13 mouse cellular contexts compared by ENCODE assay signal in genomic region chr3:79887966-79888365, GRCm38 (mm10). TPM values are rescaled to one million over a fixed set of nuclear protein-coding genes. Genes with fewer than 3 reads are reported as not detected.
DNase-seq lines count a peak whose midpoint lies in the region; ATAC-seq and TF ChIP-seq lines count a peak whose summit lies in the region.
"Had no signal": no experiment of that assay in that cellular context is flagged by ENCODE, and none has a peak within 500 bp of the region (broad histone marks: within the 10 kb centered on the region; RNA-seq: fewer than 3 reads in every experiment).

No protein-coding gene starts in this region.

- intact Hi-C loops in left cerebral cortex, adult 2 months (cut with DNase I), result loop anchor here (5.0 kb wide), 1 partner anchor 644 kb away; no protein-coding TSS in a partner anchor

- no peaks in the 10 kb centered on the region for H3K36me3 ChIP-seq in hindbrain, embryonic 15.5 days
- H3K36me3 ChIP-seq in hindbrain, embryonic 12.5 days, result no peaks in the 10 kb centered on the region
- no peaks in the 10 kb centered on the region for H3K36me3 ChIP-seq in megakaryocyte, embryonic 14.5 days (replicated peaks; ENCODE audit: low read length)
- H3K36me3 ChIP-seq in heart, embryonic 15.5 days, result 0 out of 2 replicates have a peak, but pooled peaks cover 3% of the 10 kb centered on the region
- no peaks in the 10 kb centered on the region for H3K36me3 ChIP-seq in forebrain, postnatal 0 days (ENCODE audit: insufficient read depth)

- no peak overlapping the region for H3K4me2 ChIP-seq in hindbrain, embryonic 15.5 days
- no peak overlapping the region for H3K4me2 ChIP-seq in hindbrain, embryonic 12.5 days (replicated peaks)
- H3K4me2 ChIP-seq in heart, embryonic 15.5 days, result peak overlapping the region; percentile 75
- no peak overlapping the region for H3K4me2 ChIP-seq in forebrain, postnatal 0 days (ENCODE audit: low read depth)

- H3K9me3 ChIP-seq in hindbrain, embryonic 15.5 days, result no peaks in the 10 kb centered on the region
- H3K9me3 ChIP-seq in hindbrain, embryonic 12.5 days (replicated peaks), result no peaks in the 10 kb centered on the region
- no peaks in the 10 kb centered on the region for H3K9me3 ChIP-seq in megakaryocyte, embryonic 14.5 days
- H3K9me3 ChIP-seq in heart, embryonic 15.5 days (replicated peaks), result no peaks in the 10 kb centered on the region
- no peaks in the 10 kb centered on the region for H3K9me3 ChIP-seq in forebrain, postnatal 0 days (ENCODE audit: low read length)

- TF ChIP-seq CTCF in forebrain, postnatal 0 days (IDR thresholded peaks at IDR 0.05; ENCODE audit: low read depth), result no peak
- TF ChIP-seq CTCF in left cerebral cortex, adult 2 months (IDR thresholded peaks at IDR 0.05), result no peak

- H3K9ac ChIP-seq in hindbrain, embryonic 15.5 days, result no peak overlapping the region
- H3K9ac ChIP-seq in hindbrain, embryonic 12.5 days, result no peak overlapping the region
- H3K9ac ChIP-seq in heart, embryonic 15.5 days, result peak overlapping the region; percentile 64
- H3K9ac ChIP-seq in forebrain, postnatal 0 days, result no peak overlapping the region
- H3K9ac ChIP-seq: liver, postnatal 0 days had no signal

- no peak overlapping the region for H3K4me3 ChIP-seq in hindbrain, embryonic 15.5 days
- H3K4me3 ChIP-seq in hindbrain, embryonic 12.5 days, result no peak overlapping the region
- peak overlapping the region; percentile 6 for H3K4me3 ChIP-seq in megakaryocyte, embryonic 14.5 days (replicated peaks)
- H3K4me3 ChIP-seq in heart, embryonic 15.5 days, result peak overlapping the region; percentile 59
- no peak overlapping the region for H3K4me3 ChIP-seq in forebrain, postnatal 0 days (ENCODE audit: low read depth, low read length)
- no peak overlapping the region for H3K4me3 ChIP-seq in left cerebral cortex, adult 2 months

- H3K27ac ChIP-seq in hindbrain, embryonic 15.5 days (replicated peaks), result no peak overlapping the region
- no peak overlapping the region for H3K27ac ChIP-seq in hindbrain, embryonic 12.5 days
- H3K27ac ChIP-seq in heart, embryonic 15.5 days, result peak overlapping the region; percentile 89
- H3K27ac ChIP-seq in forebrain, postnatal 0 days (ENCODE audit: low read depth, low read length), result no peak overlapping the region
- no peak overlapping the region for H3K27ac ChIP-seq in left cerebral cortex, adult 2 months

- WGBS in hindbrain, embryonic 15.5 days, result 83% methylated on average over 2 of the region's 2 CpGs
- 83% methylated on average over 2 of the region's 2 CpGs for WGBS in hindbrain, embryonic 12.5 days
- 49% methylated on average over 2 of the region's 2 CpGs for WGBS in heart, embryonic 15.5 days
- WGBS in forebrain, postnatal 0 days, result 84% methylated on average over 2 of the region's 2 CpGs

- no peaks in the 10 kb centered on the region for H3K27me3 ChIP-seq in hindbrain, embryonic 15.5 days
- no peaks in the 10 kb centered on the region for H3K27me3 ChIP-seq in hindbrain, embryonic 12.5 days
- H3K27me3 ChIP-seq in megakaryocyte, embryonic 14.5 days (replicated peaks), result peaks cover 3% of the 10 kb centered on the region
- H3K27me3 ChIP-seq in heart, embryonic 15.5 days, result no peaks in the 10 kb centered on the region
- no peaks in the 10 kb centered on the region for H3K27me3 ChIP-seq in forebrain, postnatal 0 days (ENCODE audit: insufficient read depth, low read length)

- peaks cover 12% of the 10 kb centered on the region; the same call in 1 of the 2 replicates for H3K4me1 ChIP-seq in hindbrain, embryonic 15.5 days (replicated peaks)
- H3K4me1 ChIP-seq in hindbrain, embryonic 12.5 days, result peaks cover 12% of the 10 kb centered on the region; the same call in 1 of the 2 replicates
- H3K4me1 ChIP-seq in megakaryocyte, embryonic 14.5 days, result peaks cover 38% of the 10 kb centered on the region
- peaks cover 30% of the 10 kb centered on the region for H3K4me1 ChIP-seq in heart, embryonic 15.5 days (replicated peaks)
- 0 out of 2 replicates have a peak, but pooled peaks cover 12% of the 10 kb centered on the region for H3K4me1 ChIP-seq in forebrain, postnatal 0 days (ENCODE audit: insufficient read depth)

- peak; percentile 45 for DNase-seq in skeletal muscle tissue, adult 2 months (ENCODE audit: low read depth, low spot score)
- DNase-seq in forebrain, postnatal 0 days, result no peak
- DNase-seq in left cerebral cortex, adult 2 months (ENCODE audit: extremely low spot score in 1 of 2, low spot score in 2 of 2), result no peak
- DNase-seq: gastrocnemius, postnatal 25 days; kidney, adult 2 months; liver, postnatal 0 days; right cerebral cortex, adult 18-20 months; thymus, adult 2 months had no signal

- peak; percentile 23; the same call in 1 of the 2 replicates for ATAC-seq in hindbrain, embryonic 15.5 days (ENCODE audit: low FRiP score, low read depth)
- no peak for ATAC-seq in hindbrain, embryonic 12.5 days (ENCODE audit: low FRiP score)
- no peak for ATAC-seq in megakaryocyte, adult 5-6 weeks (ENCODE audit: poor library complexity, severe bottlenecking)
- no peak for ATAC-seq in heart, embryonic 15.5 days (replicated peaks; ENCODE audit: insufficient number of reproducible peaks, insufficient read depth, low FRiP score, low read depth)
- no peak for ATAC-seq in forebrain, postnatal 0 days
- ATAC-seq: liver, postnatal 0 days had no signal

RNA-seq across cellular contexts. Expression of gene Fam198b, which starts 3.6 kb away (rescaled TPM):
- polyA plus RNA-seq in hindbrain, embryonic 15.5 days (2015; fragmentation: Nextera tagmentation; extraction: Ambion mirVana), result 2.6 and 3.3 TPM in 2 replicates
- polyA plus RNA-seq in hindbrain, embryonic 12.5 days (2016; fragmentation: Nextera tagmentation; extraction: Ambion mirVana), result 5.1 and 5.3 TPM in 2 replicates
- polyA plus RNA-seq in megakaryocyte, embryonic 14.5 days (2012; ENCODE audit: insufficient read depth, low replicate concordance), result 0.08 TPM in 1 of 2 replicates, not detected in the other
- 0.40 and 0.55 TPM in 2 replicates for total RNA-seq in megakaryocyte, adult 5-6 weeks (2015)
- total RNA-seq in megakaryocyte, adult 5-6 weeks (2017), result 0.73 and 1.0 TPM in 2 replicates
- 53.3 and 64.5 TPM in 2 replicates for polyA plus RNA-seq in heart, embryonic 15.5 days (2015; fragmentation: Nextera tagmentation; extraction: Ambion mirVana)
- total RNA-seq in forebrain, postnatal 0 days (2014; rRNA removed), result 1.3 and 2.1 TPM in 2 replicates
- 0.87 and 1.1 TPM in 2 replicates for polyA plus RNA-seq in forebrain, postnatal 0 days (2015; fragmentation: Nextera tagmentation; extraction: Ambion mirVana)
- 1 to 10 TPM; 7.3 to 8.5 TPM for total RNA-seq in left cerebral cortex, adult 2 months (2021)

RNA-seq across cellular contexts. Expression of gene Tmem144, which starts 35.4 kb away (rescaled TPM):
- 1.2 and 1.5 TPM in 2 replicates for polyA plus RNA-seq in hindbrain, embryonic 15.5 days (2015; fragmentation: Nextera tagmentation; extraction: Ambion mirVana)
- polyA plus RNA-seq in hindbrain, embryonic 12.5 days (2016; fragmentation: Nextera tagmentation; extraction: Ambion mirVana), result 2.0 and 3.3 TPM in 2 replicates
- not detected in 2 replicates for polyA plus RNA-seq in megakaryocyte, embryonic 14.5 days (2012; ENCODE audit: insufficient read depth, low replicate concordance)
- total RNA-seq in megakaryocyte, adult 5-6 weeks (2015), result 1.9 and 2.7 TPM in 2 replicates
- total RNA-seq in megakaryocyte, adult 5-6 weeks (2017), result 1.2 and 1.5 TPM in 2 replicates
- polyA plus RNA-seq in heart, embryonic 15.5 days (2015; fragmentation: Nextera tagmentation; extraction: Ambion mirVana), result 8.3 and 8.9 TPM in 2 replicates
- total RNA-seq in forebrain, postnatal 0 days (2014; rRNA removed), result 1.00 and 1.2 TPM in 2 replicates
- 1.4 and 2.6 TPM in 2 replicates for polyA plus RNA-seq in forebrain, postnatal 0 days (2015; fragmentation: Nextera tagmentation; extraction: Ambion mirVana)
- total RNA-seq in left cerebral cortex, adult 2 months (2021), result 10 to 100 TPM; 10.5 to 12.0 TPM

Comparison
In these comparisons a context has a peak if more than half of its experiments do, and no peak if none do; other contexts are left out.
1. H3K4me3 ChIP-seq: peak in megakaryocyte, embryonic 14.5 days (single experiment) and heart, embryonic 15.5 days (single experiment); none in hindbrain, embryonic 15.5 days (single experiment), hindbrain, embryonic 12.5 days (single experiment), forebrain, postnatal 0 days (single experiment) and left cerebral cortex, adult 2 months (single experiment).